Mouse (Mus musculus): ENCODE data around the gene Vps37b.

GRCm38 (mm10) chr5:124036341-124036740 lies 4.3 kb upstream of the Vps37b start:
- TF ChIP-seq CTCF (conservative IDR thresholded peaks at IDR 0.05; ENCODE audit: insufficient read depth, insufficient read length, low read depth, low read length) = no peak
- no peak for TF ChIP-seq POLR2A (IDR thresholded peaks at IDR 0.05; ENCODE audit: low read depth, low read length)

All from kidney, adult 2 months (tissue).